Comparison of ENCODE assay signal across 8 mouse cellular contexts in the genomic region with DNA sequence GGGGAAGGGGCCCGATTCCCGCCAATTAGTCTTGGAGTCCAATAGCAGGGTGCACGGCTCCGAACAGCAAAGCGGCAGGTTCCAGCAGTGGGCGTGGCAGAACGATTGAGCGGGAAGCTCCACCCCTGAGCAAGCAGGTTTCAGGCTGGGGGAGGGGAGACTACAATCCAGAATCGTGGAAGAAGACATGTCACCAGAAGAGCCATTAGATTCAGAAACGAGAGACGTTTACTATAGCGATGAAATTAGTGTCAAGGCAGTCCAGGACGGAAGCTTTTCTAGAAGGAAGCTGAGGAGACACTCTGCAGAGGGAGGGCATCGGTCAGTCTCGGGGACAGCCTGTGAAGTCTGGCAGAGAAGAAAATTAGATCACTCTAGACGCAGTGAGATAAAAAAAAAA. TPM values are rescaled to one million over a fixed set of nuclear protein-coding genes. Genes with fewer than 3 reads are reported as not detected.
DNase-seq lines count a peak whose midpoint lies in the region; ATAC-seq and TF ChIP-seq lines count a peak whose summit lies in the region.
"Not testable (repeated sequence)": the region's sequence is repeated elsewhere in the genome, so short reads cannot be mapped to it uniquely, and the experiment has no call there.

No protein-coding gene starts in this region.

- H3K4me1 ChIP-seq in cortical plate, adult 2 months (ENCODE audit: control insufficient read depth, insufficient read depth, low read length); kidney, embryonic 14.5 days (ENCODE audit: control insufficient read depth, insufficient read depth, low read length); lung, embryonic 14.5 days (ENCODE audit: insufficient read depth); neural tube, embryonic 12.5 days: not testable (repeated sequence)
- H3K4me1 ChIP-seq in forebrain, embryonic 13.5 days: peaks cover 12% of the 10 kb centered on the region
- H3K4me1 ChIP-seq in hindbrain, embryonic 10.5 days (replicated peaks): peaks cover 14% of the 10 kb centered on the region
- H3K4me1 ChIP-seq in limb, embryonic 10.5 days: peaks cover 17% of the 10 kb centered on the region

- H3K4me3 ChIP-seq in cortical plate, adult 2 months (ENCODE audit: insufficient read depth, low read length): peak overlapping the region; percentile 8; the same call in 1 of the 2 replicates
- H3K4me3 ChIP-seq in forebrain, embryonic 13.5 days: peak overlapping the region; percentile 37
- H3K4me3 ChIP-seq in hindbrain, embryonic 10.5 days: peak overlapping the region; percentile 47
- H3K4me3 ChIP-seq in kidney, embryonic 14.5 days (ENCODE audit: low read length): peak overlapping the region; percentile 32; the same call in 1 of the 2 replicates
- H3K4me3 ChIP-seq in limb, embryonic 10.5 days: peak overlapping the region; percentile 42
- H3K4me3 ChIP-seq in lung, embryonic 14.5 days (ENCODE audit: low read depth, low read length): peak overlapping the region; percentile 32
- peak overlapping the region; percentile 20; the same call in 1 of the 2 replicates for H3K4me3 ChIP-seq in neural tube, embryonic 12.5 days

- peak overlapping the region; percentile 61 for H3K4me2 ChIP-seq in forebrain, embryonic 13.5 days
- H3K4me2 ChIP-seq in kidney, embryonic 14.5 days (replicated peaks; ENCODE audit: low read depth, low read length): peak overlapping the region; percentile 56
- H3K4me2 ChIP-seq in lung, embryonic 14.5 days: peak overlapping the region; percentile 65
- H3K4me2 ChIP-seq in neural tube, embryonic 12.5 days (replicated peaks): peak overlapping the region; percentile 60

- not testable (repeated sequence) for TF ChIP-seq POLR2A in cortical plate, adult 2 months (IDR thresholded peaks at IDR 0.05; ENCODE audit: extremely low read depth, insufficient read depth, low read length)

- not testable (repeated sequence) for H3K27me3 ChIP-seq in forebrain, embryonic 13.5 days; hindbrain, embryonic 10.5 days (ENCODE audit: insufficient read depth, poor library complexity, severe bottlenecking); kidney, embryonic 14.5 days (ENCODE audit: control insufficient read depth, insufficient read depth, low read length); lung, embryonic 14.5 days (ENCODE audit: insufficient read depth, low read length); neural tube, embryonic 12.5 days (replicated peaks)
- H3K27me3 ChIP-seq in limb, embryonic 10.5 days (ENCODE audit: low read depth, poor library complexity, severe bottlenecking): peaks cover 17% of the 10 kb centered on the region

- peak; percentile 27; the same call in 1 of the 2 replicates for ATAC-seq in forebrain, embryonic 13.5 days
- peak; percentile 43; the same call in 1 of the 2 replicates for ATAC-seq in kidney, embryonic 14.5 days (ENCODE audit: low FRiP score, low TSS enrichment)
- peak; percentile 70 for ATAC-seq in lung, embryonic 14.5 days (ENCODE audit: insufficient read depth)
- ATAC-seq in neural tube, embryonic 12.5 days (ENCODE audit: low FRiP score, low read depth): peak; percentile 29; the same call in 1 of the 2 replicates

- not testable (repeated sequence) for TF ChIP-seq CTCF in cortical plate, adult 2 months (IDR thresholded peaks at IDR 0.05; ENCODE audit: extremely low read depth, insufficient read depth, low read length); lung, embryonic 14.5 days (IDR thresholded peaks at IDR 0.05; ENCODE audit: low read depth)

- not testable (repeated sequence) for H3K27ac ChIP-seq in cortical plate, adult 2 months (ENCODE audit: insufficient read depth, low read length); forebrain, embryonic 13.5 days; hindbrain, embryonic 10.5 days; kidney, embryonic 14.5 days (ENCODE audit: low read depth, low read length); limb, embryonic 10.5 days; lung, embryonic 14.5 days (ENCODE audit: low read depth); neural tube, embryonic 12.5 days

- DNase-seq in hindbrain, embryonic 10.5 days (ENCODE audit: low spot score): peak; percentile 27
- DNase-seq in limb, embryonic 10.5 days (ENCODE audit: low spot score): peak; percentile 32
- peak; percentile 50 for DNase-seq in lung, embryonic 14.5 days
- peak; percentile 17 for DNase-seq in urinary bladder, postnatal 14 days (ENCODE audit: low spot score)

- 3% methylated on average over 16 of the region's 16 CpGs for WGBS in forebrain, embryonic 13.5 days
- 5% methylated on average over 16 of the region's 16 CpGs for WGBS in hindbrain, embryonic 10.5 days
- WGBS in kidney, embryonic 14.5 days: 2% methylated on average over 16 of the region's 16 CpGs
- 4% methylated on average over 16 of the region's 16 CpGs for WGBS in limb, embryonic 10.5 days
- 3% methylated on average over 16 of the region's 16 CpGs for WGBS in lung, embryonic 14.5 days
- WGBS in neural tube, embryonic 12.5 days: 2% methylated on average over 16 of the region's 16 CpGs

- not testable (repeated sequence) for H3K9me3 ChIP-seq in forebrain, embryonic 13.5 days (replicated peaks); hindbrain, embryonic 10.5 days; kidney, embryonic 14.5 days (ENCODE audit: control insufficient read depth, low read length); limb, embryonic 10.5 days (replicated peaks); lung, embryonic 14.5 days (ENCODE audit: low read depth, low read length); neural tube, embryonic 12.5 days

- H3K9ac ChIP-seq in forebrain, embryonic 13.5 days: peak overlapping the region; percentile 45
- not testable (repeated sequence) for H3K9ac ChIP-seq in kidney, embryonic 14.5 days (ENCODE audit: low read depth, low read length); neural tube, embryonic 12.5 days
- H3K9ac ChIP-seq in lung, embryonic 14.5 days: 0 out of 2 replicates have a peak overlapping the region, but pooled peaks have one; percentile 23

- H3K36me3 ChIP-seq in forebrain, embryonic 13.5 days (ENCODE audit: poor library complexity, severe bottlenecking); hindbrain, embryonic 10.5 days; kidney, embryonic 14.5 days (ENCODE audit: control insufficient read depth, insufficient read depth, low read length); limb, embryonic 10.5 days; lung, embryonic 14.5 days (ENCODE audit: insufficient read depth); neural tube, embryonic 12.5 days: not testable (repeated sequence)

RNA-seq across cellular contexts. Expression of gene Ropn1, which starts 7.8 kb away (rescaled TPM):
- 0.11 and 0.21 TPM in 2 replicates for polyA plus RNA-seq in cortical plate, adult 2 months (2012; rRNA removed)
- not detected in 2 replicates for polyA plus RNA-seq in forebrain, embryonic 13.5 days (2015; fragmentation: Nextera tagmentation; extraction: Ambion mirVana)
- not detected in 2 replicates for polyA plus RNA-seq in hindbrain, embryonic 10.5 days (2016; fragmentation: Nextera tagmentation; extraction: Ambion mirVana)
- not detected in 2 replicates for polyA plus RNA-seq in kidney, embryonic 14.5 days (2014; fragmentation: Nextera tagmentation; extraction: Ambion mirVana)
- not detected in 2 replicates for polyA plus RNA-seq in limb, embryonic 10.5 days (2016; fragmentation: Nextera tagmentation; extraction: Ambion mirVana)
- polyA plus RNA-seq in lung, embryonic 14.5 days (2014; fragmentation: Nextera tagmentation; extraction: Ambion mirVana): not detected in 2 replicates
- not detected in 2 replicates for polyA plus RNA-seq in neural tube, embryonic 12.5 days (2016; fragmentation: Nextera tagmentation; extraction: Ambion mirVana)

RNA-seq across cellular contexts. Expression of gene Ccdc14, which starts 32.9 kb away (rescaled TPM):
- polyA plus RNA-seq in cortical plate, adult 2 months (2012; rRNA removed): 2.4 TPM in 2 replicates
- 6.4 and 8.0 TPM in 2 replicates for polyA plus RNA-seq in forebrain, embryonic 13.5 days (2015; fragmentation: Nextera tagmentation; extraction: Ambion mirVana)
- 8.1 and 9.5 TPM in 2 replicates for polyA plus RNA-seq in hindbrain, embryonic 10.5 days (2016; fragmentation: Nextera tagmentation; extraction: Ambion mirVana)
- 6.6 and 9.9 TPM in 2 replicates for polyA plus RNA-seq in kidney, embryonic 14.5 days (2014; fragmentation: Nextera tagmentation; extraction: Ambion mirVana)
- polyA plus RNA-seq in limb, embryonic 10.5 days (2016; fragmentation: Nextera tagmentation; extraction: Ambion mirVana): 10.7 and 10.9 TPM in 2 replicates
- 10.0 and 10.1 TPM in 2 replicates for polyA plus RNA-seq in lung, embryonic 14.5 days (2014; fragmentation: Nextera tagmentation; extraction: Ambion mirVana)
- 6.9 and 7.7 TPM in 2 replicates for polyA plus RNA-seq in neural tube, embryonic 12.5 days (2016; fragmentation: Nextera tagmentation; extraction: Ambion mirVana)
